Mouse (Mus musculus) brain, embryonic 14.5 days (tissue): ENCODE measurements around the gene U2af1.

Experiments used
- CTCF ChIP-seq: fragments of 200-500 bp; IDR thresholded peaks from 2 replicates; pipeline ENCODE4 v1.5.1; 2012; ENCODE audit warnings: inconsistent platforms, mild to moderate bottlenecking, moderate library complexity, borderline replicate concordance; ENCODE audit not compliant: insufficient read depth, insufficient read length; ENCODE audit errors: extremely low read depth
- POLR2A ChIP-seq: fragments of 200-500 bp; IDR thresholded peaks from 2 replicates; pipeline ENCODE4 v1.6.1; 2012; ENCODE audit warnings: mild to moderate bottlenecking, inconsistent platforms, borderline replicate concordance; ENCODE audit not compliant: poor library complexity, insufficient read depth, insufficient read length, severe bottlenecking; ENCODE audit errors: extremely low read depth

DNA sequence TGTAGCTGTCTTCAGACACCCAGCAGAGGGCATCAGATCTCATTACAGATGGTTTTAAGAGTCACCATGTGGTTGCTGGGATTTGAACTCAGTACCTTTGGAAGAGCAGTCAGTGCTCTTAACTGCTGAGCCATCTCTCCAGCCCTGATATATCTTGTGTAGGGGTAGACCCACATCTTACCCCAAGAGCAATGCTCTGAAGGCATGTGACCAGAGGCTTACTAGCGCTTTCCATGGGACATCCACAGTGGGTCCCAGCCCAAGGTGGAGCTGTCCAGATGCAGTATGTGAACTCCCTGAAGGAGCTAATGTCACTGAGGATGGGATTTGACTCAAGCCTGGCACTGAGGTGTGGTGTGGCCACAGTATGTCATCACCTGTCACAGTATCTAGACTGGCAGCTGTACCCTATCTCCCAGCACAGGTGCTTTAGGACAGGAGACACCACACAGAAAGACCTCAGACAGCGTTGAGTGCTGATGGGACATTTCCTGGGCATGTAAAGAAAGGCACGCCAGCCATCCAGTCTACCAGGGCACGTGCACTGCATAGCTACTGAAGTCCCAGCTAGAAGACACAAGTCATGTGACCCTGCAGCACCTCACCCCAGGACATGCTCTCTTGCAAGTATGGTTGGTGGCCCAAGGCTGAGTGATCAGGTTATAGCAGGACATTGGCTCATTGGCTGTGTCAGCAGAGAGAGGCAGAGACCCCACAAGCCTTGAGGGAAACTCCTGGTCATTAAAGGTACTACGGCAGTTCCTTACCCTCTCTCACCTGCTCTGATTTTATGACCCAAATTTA is 12.3 kb downstream of the U2af1 start:
- TF ChIP-seq CTCF, result no peak
- TF ChIP-seq POLR2A, result no peak
